In the genomic region with DNA sequence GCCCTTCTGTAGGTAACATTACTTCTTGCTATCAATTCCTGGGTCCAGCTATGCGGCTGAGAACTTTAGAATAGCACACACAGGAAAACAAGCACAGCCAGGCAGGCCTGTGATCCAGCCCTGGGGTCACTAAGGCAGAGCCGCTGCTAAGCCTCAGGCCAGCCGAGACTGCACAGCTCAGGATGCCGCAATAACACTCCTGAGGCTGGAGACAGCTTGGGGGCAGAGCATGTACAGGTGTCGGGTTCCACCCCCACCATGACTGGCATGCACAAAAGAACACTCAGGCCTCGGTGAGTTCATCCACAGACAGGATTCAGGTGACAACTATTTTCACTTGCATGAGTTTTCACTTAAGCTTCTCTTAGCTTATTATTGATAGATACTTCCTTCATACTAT, we compare ENCODE assay signal across 20 mouse cellular contexts. TPM values are rescaled to one million over a fixed set of nuclear protein-coding genes. Genes with fewer than 3 reads are reported as not detected.
DNase-seq lines count a peak whose midpoint lies in the region; ATAC-seq and TF ChIP-seq lines count a peak whose summit lies in the region.
"Had no signal": no experiment of that assay in that cellular context is flagged by ENCODE, and none has a peak within 500 bp of the region (broad histone marks: within the 10 kb centered on the region; RNA-seq: fewer than 3 reads in every experiment).

No protein-coding gene starts in this region.

- 0 out of 2 replicates have a peak, but pooled peaks have one; percentile 30 for ATAC-seq in megakaryocyte-erythroid progenitor cell, adult 5-6 weeks (replicated peaks; ENCODE audit: low FRiP score, low TSS enrichment, poor library complexity, severe bottlenecking)
- ATAC-seq in megakaryocyte progenitor cell, adult 5-6 weeks (replicated peaks; ENCODE audit: poor library complexity): no peak
- ATAC-seq: forebrain, embryonic 15.5 days; hindbrain, embryonic 16.5 days; midbrain, embryonic 16.5 days had no signal

- no peak for TF ChIP-seq CTCF in gastrocnemius, adult 2 months (IDR thresholded peaks at IDR 0.05)

- H3K4me3 ChIP-seq in gastrocnemius, adult 2 months: no peak overlapping the region
- H3K4me3 ChIP-seq: forebrain, embryonic 15.5 days; heart, embryonic 12.5 days; neural tube, embryonic 12.5 days had no signal

- H3K27ac ChIP-seq in gastrocnemius, adult 2 months: no peak overlapping the region
- H3K27ac ChIP-seq: forebrain, embryonic 15.5 days; macrophage; neural tube, embryonic 12.5 days had no signal

- intact Hi-C loops in gastrocnemius, adult 2 months (cut with DNase I): no loop called here
- intact Hi-C loops in gastrocnemius, postnatal 36 days (cut with DNase I): no loop called here

- peak; percentile 27 for DNase-seq in gastrocnemius, adult 2 months
- no peak for DNase-seq in gastrocnemius, postnatal 36 days
- DNase-seq in A20 (ENCODE audit: low read depth, low spot score): peak; percentile 78
- DNase-seq in embryo, embryonic 11 days: peak; percentile 34
- DNase-seq in lung, postnatal 10 days: no peak
- no peak for DNase-seq in frontal cortex, postnatal 25 days (ENCODE audit: low spot score in 2 of 2)
- DNase-seq: cerebellum, postnatal 25 days; gastrocnemius, postnatal 14 days; heart, postnatal 36 days; kidney, adult 11 months; kidney, postnatal 4 days; lung, adult 18-20 months had no signal

RNA-seq across cellular contexts. Expression of a gene that starts 6.0 kb away (rescaled TPM):
- total RNA-seq in gastrocnemius, adult 2 months (2021): 1 to 10 TPM; 7.2 to 7.9 TPM
- total RNA-seq in gastrocnemius, postnatal 36 days (2021): 1 to 10 TPM; 6.4 to 6.6 TPM
- 19.9 and 31.0 TPM in 2 replicates for total RNA-seq in megakaryocyte-erythroid progenitor cell, adult 5-6 weeks (2014; fragmentation: Nextera tagmentation)
- total RNA-seq in megakaryocyte-erythroid progenitor cell, adult 5-6 weeks (2017): 27.8 and 31.1 TPM in 2 replicates
- total RNA-seq in megakaryocyte progenitor cell, adult 5-6 weeks (2015): 37.3 and 42.5 TPM in 2 replicates
- total RNA-seq in megakaryocyte progenitor cell, adult 5-6 weeks (2017): 44.8 and 51.3 TPM in 2 replicates

RNA-seq across cellular contexts. Expression of a gene that starts 55.4 kb away (rescaled TPM):
- not detected for total RNA-seq in gastrocnemius, adult 2 months (2021)
- under 1 TPM in 1 of 2 experiments, not detected in 1; 0.31 TPM for total RNA-seq in gastrocnemius, postnatal 36 days (2021)
- not detected in 2 replicates for total RNA-seq in megakaryocyte-erythroid progenitor cell, adult 5-6 weeks (2014; fragmentation: Nextera tagmentation)
- not detected in 2 replicates for total RNA-seq in megakaryocyte-erythroid progenitor cell, adult 5-6 weeks (2017)
- total RNA-seq in megakaryocyte progenitor cell, adult 5-6 weeks (2015): not detected in 2 replicates
- not detected in 2 replicates for total RNA-seq in megakaryocyte progenitor cell, adult 5-6 weeks (2017)
- total RNA-seq: gastrocnemius, postnatal 14 days had no signal

Comparison
In these comparisons a context has a peak if more than half of its experiments do, and no peak if none do; other contexts are left out.
1. DNase-seq: peak in gastrocnemius, adult 2 months (single experiment), A20 (single experiment) and embryo, embryonic 11 days (single experiment); none in gastrocnemius, postnatal 36 days (0 of 2), lung, postnatal 10 days (single experiment) and frontal cortex, postnatal 25 days (0 of 2).